Comparison of ENCODE assay signal across 10 mouse cellular contexts in genomic region chr17:24494627-24495335, GRCm38 (mm10). TPM values are rescaled to one million over a fixed set of nuclear protein-coding genes. Genes with fewer than 3 reads are reported as not detected.
A peak's percentile ranks its signal among the peaks of the same experiment; 100 is the strongest.
DNase-seq lines count a peak whose midpoint lies in the region; ATAC-seq and TF ChIP-seq lines count a peak whose summit lies in the region.
"Had no signal": no experiment of that assay in that cellular context is flagged by ENCODE, and none has a peak within 500 bp of the region (broad histone marks: within the 10 kb centered on the region; RNA-seq: fewer than 3 reads in every experiment).

No protein-coding gene starts in this region.

- ATAC-seq in heart, embryonic 12.5 days (ENCODE audit: insufficient number of reproducible peaks, low FRiP score) = no peak
- ATAC-seq in embryonic facial prominence, embryonic 13.5 days (ENCODE audit: insufficient number of reproducible peaks, insufficient read depth, low FRiP score, low TSS enrichment, low read depth) = no peak

- DNase-seq in heart, adult 2 months = peak in 1 of 2 experiments; percentile 23
- DNase-seq in A20 (ENCODE audit: low read depth, low spot score) (peak; percentile 73), NIH3T3 (ENCODE audit: low read depth) (peak; percentile 81)
- peak; percentile 68 to 71 for DNase-seq in left cerebral cortex, postnatal 14 days (ENCODE audit: low spot score in 2 of 2)
- DNase-seq in retina, embryonic 14.5 days (ENCODE audit: low spot score) = peak; percentile 81
- DNase-seq in ovary, postnatal 10 days (ENCODE audit: low spot score) = no peak

- no peak for TF ChIP-seq POLR2A in heart, adult 2 months (IDR thresholded peaks at IDR 0.05; ENCODE audit: insufficient read depth, low read depth, low read length)

- TF ChIP-seq EP300 in heart, adult 2 months (IDR thresholded peaks at IDR 0.05; ENCODE audit: insufficient read depth, low read depth, low read length) = no peak

- H3K9me3 ChIP-seq in heart, embryonic 12.5 days (replicated peaks) = no peaks in the 10 kb centered on the region
- no peaks in the 10 kb centered on the region for H3K9me3 ChIP-seq in embryonic facial prominence, embryonic 13.5 days
- H3K9me3 ChIP-seq: embryonic facial prominence, embryonic 12.5 days; limb, embryonic 15.5 days had no signal

- H3K9ac ChIP-seq in heart, adult 2 months (ENCODE audit: low read depth, low read length) = no peak overlapping the region
- no peak overlapping the region for H3K9ac ChIP-seq in heart, embryonic 12.5 days
- 0 out of 2 replicates have a peak overlapping the region, but pooled peaks have one; percentile 46 for H3K9ac ChIP-seq in embryonic facial prominence, embryonic 13.5 days
- H3K9ac ChIP-seq: embryonic facial prominence, embryonic 12.5 days; limb, embryonic 15.5 days had no signal

- H3K4me2 ChIP-seq in heart, embryonic 12.5 days = no peak overlapping the region
- H3K4me2 ChIP-seq in embryonic facial prominence, embryonic 13.5 days = no peak overlapping the region
- H3K4me2 ChIP-seq: embryonic facial prominence, embryonic 12.5 days; limb, embryonic 15.5 days had no signal

- H3K27ac ChIP-seq in heart, adult 2 months = no peak overlapping the region
- H3K27ac ChIP-seq in heart, embryonic 12.5 days (ENCODE audit: poor library complexity, severe bottlenecking) = no peak overlapping the region
- H3K27ac ChIP-seq in embryonic facial prominence, embryonic 13.5 days = no peak overlapping the region
- H3K27ac ChIP-seq: embryonic facial prominence, embryonic 12.5 days; limb, embryonic 15.5 days had no signal

- no peaks in the 10 kb centered on the region; the same call in 1 of the 2 replicates for H3K27me3 ChIP-seq in heart, adult 2 months (ENCODE audit: control insufficient read depth, insufficient read depth, low read length)
- H3K27me3 ChIP-seq in heart, embryonic 12.5 days (replicated peaks) = peaks cover 31% of the 10 kb centered on the region
- H3K27me3 ChIP-seq in embryonic facial prominence, embryonic 13.5 days = peaks cover 12% of the 10 kb centered on the region

- H3K4me1 ChIP-seq in heart, adult 2 months (ENCODE audit: control insufficient read depth, insufficient read depth, low read length) = no peaks in the 10 kb centered on the region
- H3K4me1 ChIP-seq in heart, embryonic 12.5 days (replicated peaks) = no peaks in the 10 kb centered on the region
- H3K4me1 ChIP-seq in embryonic facial prominence, embryonic 13.5 days = peaks cover 4% of the 10 kb centered on the region

- WGBS in heart, adult 2 months = 40% methylated on average over 2 of the region's 2 CpGs
- 38% methylated on average over 2 of the region's 2 CpGs for WGBS in heart, embryonic 12.5 days
- 27% methylated on average over 2 of the region's 2 CpGs for WGBS in embryonic facial prominence, embryonic 13.5 days

- intact Hi-C loops in heart, adult 2 months (cut with DNase I) = loop anchor here (2.0 kb wide), 2 partner anchors 18 to 44 kb away; no protein-coding TSS in a partner anchor
- intact Hi-C loops in left cerebral cortex, postnatal 14 days (cut with DNase I) = no loop called here

- peak; percentile 78 for TF ChIP-seq CTCF in heart, adult 2 months (IDR thresholded peaks at IDR 0.05)

- H3K36me3 ChIP-seq in heart, adult 2 months (ENCODE audit: control insufficient read depth, insufficient read depth, low read length) = no peaks in the 10 kb centered on the region
- H3K36me3 ChIP-seq in heart, embryonic 12.5 days = no peaks in the 10 kb centered on the region
- H3K36me3 ChIP-seq in embryonic facial prominence, embryonic 13.5 days = no peaks in the 10 kb centered on the region
- H3K36me3 ChIP-seq: embryonic facial prominence, embryonic 12.5 days had no signal

- no peak overlapping the region for H3K4me3 ChIP-seq in heart, adult 2 months
- no peak overlapping the region for H3K4me3 ChIP-seq in heart, embryonic 12.5 days
- no peak overlapping the region for H3K4me3 ChIP-seq in embryonic facial prominence, embryonic 13.5 days
- H3K4me3 ChIP-seq: embryonic facial prominence, embryonic 12.5 days; limb, embryonic 15.5 days had no signal

- H3K79me2 ChIP-seq in heart, adult 2 months (replicated peaks; ENCODE audit: control insufficient read depth, insufficient read depth, low read length) = no peaks in the 10 kb centered on the region

RNA-seq across cellular contexts. Expression of gene Caskin1, which starts 6.4 kb away (rescaled TPM):
- under 1 TPM; 0.16 to 0.55 TPM for total RNA-seq in heart, adult 2 months (2021)
- polyA plus RNA-seq in heart, adult 2 months (2012; rRNA removed) = 0.23 and 0.45 TPM in 2 replicates
- polyA plus RNA-seq in heart, embryonic 12.5 days (2016; fragmentation: Nextera tagmentation; extraction: Ambion mirVana) = 0.64 and 0.77 TPM in 2 replicates
- 3.5 and 5.4 TPM in 2 replicates for polyA plus RNA-seq in embryonic facial prominence, embryonic 13.5 days (2015; fragmentation: Nextera tagmentation; extraction: Ambion mirVana)
- 100 to 1,000 TPM; 134 to 145 TPM for total RNA-seq in left cerebral cortex, postnatal 14 days (2021)

RNA-seq across cellular contexts. Expression of gene Mlst8, which starts 15.9 kb away (rescaled TPM):
- 10 to 100 TPM in 1 of 2 experiments, 1 to 10 TPM in 1; 8.5 to 10.7 TPM for total RNA-seq in heart, adult 2 months (2021)
- polyA plus RNA-seq in heart, adult 2 months (2012; rRNA removed) = 28.1 and 42.0 TPM in 2 replicates
- polyA plus RNA-seq in heart, embryonic 12.5 days (2016; fragmentation: Nextera tagmentation; extraction: Ambion mirVana) = 17.8 and 20.5 TPM in 2 replicates
- polyA plus RNA-seq in embryonic facial prominence, embryonic 13.5 days (2015; fragmentation: Nextera tagmentation; extraction: Ambion mirVana) = 32.5 and 33.2 TPM in 2 replicates
- 10 to 100 TPM; 32.3 to 36.9 TPM for total RNA-seq in left cerebral cortex, postnatal 14 days (2021)

RNA-seq across cellular contexts. Expression of gene Bricd5, which starts 21.1 kb away (rescaled TPM):
- not detected for total RNA-seq in heart, adult 2 months (2021)
- polyA plus RNA-seq in heart, adult 2 months (2012; rRNA removed) = not detected in 2 replicates
- polyA plus RNA-seq in heart, embryonic 12.5 days (2016; fragmentation: Nextera tagmentation; extraction: Ambion mirVana) = not detected in 2 replicates
- polyA plus RNA-seq in embryonic facial prominence, embryonic 13.5 days (2015; fragmentation: Nextera tagmentation; extraction: Ambion mirVana) = not detected in 2 replicates
- 1 to 10 TPM; 1.7 to 1.8 TPM for total RNA-seq in left cerebral cortex, postnatal 14 days (2021)
- polyA plus RNA-seq: embryonic facial prominence, embryonic 12.5 days; limb, embryonic 15.5 days had no signal

RNA-seq across cellular contexts. Expression of gene Pgp, which starts 24.6 kb away (rescaled TPM):
- total RNA-seq in heart, adult 2 months (2021) = 10 to 100 TPM; 35.7 to 44.5 TPM
- polyA plus RNA-seq in heart, adult 2 months (2012; rRNA removed) = 39.1 and 46.4 TPM in 2 replicates
- polyA plus RNA-seq in heart, embryonic 12.5 days (2016; fragmentation: Nextera tagmentation; extraction: Ambion mirVana) = 71.9 and 73.7 TPM in 2 replicates
- 47.4 and 48.7 TPM in 2 replicates for polyA plus RNA-seq in embryonic facial prominence, embryonic 13.5 days (2015; fragmentation: Nextera tagmentation; extraction: Ambion mirVana)
- 10 to 100 TPM; 70.6 to 74.9 TPM for total RNA-seq in left cerebral cortex, postnatal 14 days (2021)

RNA-seq across cellular contexts. Expression of gene E4f1, which starts 24.7 kb away (rescaled TPM):
- 10 to 100 TPM; 10.2 to 10.3 TPM for total RNA-seq in heart, adult 2 months (2021)
- polyA plus RNA-seq in heart, adult 2 months (2012; rRNA removed) = 43.6 and 43.7 TPM in 2 replicates
- polyA plus RNA-seq in heart, embryonic 12.5 days (2016; fragmentation: Nextera tagmentation; extraction: Ambion mirVana) = 22.2 and 22.5 TPM in 2 replicates
- polyA plus RNA-seq in embryonic facial prominence, embryonic 13.5 days (2015; fragmentation: Nextera tagmentation; extraction: Ambion mirVana) = 44.4 and 46.4 TPM in 2 replicates
- total RNA-seq in left cerebral cortex, postnatal 14 days (2021) = 10 to 100 TPM; 31.2 to 33.1 TPM
